Mouse (Mus musculus): ENCODE data around the gene Ap4e1. TPM values are rescaled to one million over a fixed set of nuclear protein-coding genes. Genes with fewer than 3 reads are reported as not detected.
"Not testable (repeated sequence)": the region's sequence is repeated elsewhere in the genome, so short reads cannot be mapped to it uniquely, and the experiment has no call there.

Gene Ap4e1
- total RNA-seq, 2 experiments from 2014 or later: 6.6 to 8.7 TPM

- intact Hi-C loops (cut with DNase I): no loop called here
- no peak for DNase-seq
Measured at GRCm38 (mm10) chr2:127070879-127071278, 62.4 kb downstream of the Ap4e1 start.

GRCm38 (mm10) chr2:127074116-127074515, 65.6 kb downstream of the Ap4e1 start:
- intact Hi-C loops (cut with DNase I): no loop called here
- no peak for DNase-seq

GRCm38 (mm10) chr2:127077611-127078010, 69.1 kb downstream of the Ap4e1 start:
- intact Hi-C loops (cut with DNase I): no loop called here
- DNase-seq: no peak

DNA sequence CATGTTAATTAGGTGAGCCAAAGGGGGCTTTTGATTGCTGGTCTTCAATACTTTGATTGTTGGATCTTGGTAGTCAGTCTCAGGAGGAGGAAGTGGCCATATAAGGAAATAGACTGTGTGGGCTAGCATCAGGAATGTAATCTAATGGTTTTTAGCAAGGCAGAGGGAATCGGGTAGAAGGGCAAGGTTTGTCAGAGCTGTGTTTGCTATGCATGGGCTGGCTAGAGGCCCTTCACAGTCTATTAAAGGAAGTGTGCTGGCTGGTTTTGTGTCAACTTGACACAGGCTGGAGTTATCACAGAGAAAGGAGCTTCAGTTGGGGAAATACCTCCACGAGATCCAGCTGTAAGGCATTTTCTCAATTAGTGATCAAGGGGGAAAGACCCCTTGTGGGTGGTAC, 70.5 kb downstream of the Ap4e1 start:
- DNase-seq; intact Hi-C loops (cut with DNase I): not testable (repeated sequence)

GRCm38 (mm10) chr2:127079881-127080590, 71.5 kb downstream of the Ap4e1 start:
- intact Hi-C loops (cut with DNase I): no loop called here
- no peak for DNase-seq

GRCm38 (mm10) chr2:127080591-127081218, 72.2 kb downstream of the Ap4e1 start:
- intact Hi-C loops (cut with DNase I): no loop called here
- DNase-seq: no peak

- no peak for DNase-seq
- intact Hi-C loops (cut with DNase I): no loop called here
Measured at GRCm38 (mm10) chr2:127086235-127086634, 77.7 kb downstream of the Ap4e1 start.

GRCm38 (mm10) chr2:127090151-127090550, 81.6 kb downstream of the Ap4e1 start:
- intact Hi-C loops (cut with DNase I); DNase-seq: not testable (repeated sequence)

DNA sequence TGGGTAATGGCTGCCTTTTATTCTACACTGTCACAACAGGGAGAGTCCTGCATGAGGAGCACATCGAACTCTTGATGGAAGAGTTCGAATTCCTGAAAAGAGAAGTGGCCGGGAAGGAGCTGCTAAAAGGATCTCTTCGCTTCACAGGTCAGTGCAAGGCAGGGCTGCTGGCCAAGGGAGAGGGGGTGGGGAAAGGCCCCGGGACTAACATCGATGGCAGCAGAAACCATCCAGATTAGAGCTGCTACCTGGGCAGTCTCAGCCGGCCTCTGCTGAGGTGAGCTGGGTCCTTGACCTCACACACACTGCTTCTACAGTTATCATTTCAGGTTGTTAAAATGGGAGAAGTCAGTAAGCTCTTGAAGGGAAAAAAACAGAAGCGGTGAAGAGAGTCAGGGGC, 83.5 kb downstream of the Ap4e1 start:
- DNase-seq: no peak
- intact Hi-C loops (cut with DNase I): no loop called here

DNA sequence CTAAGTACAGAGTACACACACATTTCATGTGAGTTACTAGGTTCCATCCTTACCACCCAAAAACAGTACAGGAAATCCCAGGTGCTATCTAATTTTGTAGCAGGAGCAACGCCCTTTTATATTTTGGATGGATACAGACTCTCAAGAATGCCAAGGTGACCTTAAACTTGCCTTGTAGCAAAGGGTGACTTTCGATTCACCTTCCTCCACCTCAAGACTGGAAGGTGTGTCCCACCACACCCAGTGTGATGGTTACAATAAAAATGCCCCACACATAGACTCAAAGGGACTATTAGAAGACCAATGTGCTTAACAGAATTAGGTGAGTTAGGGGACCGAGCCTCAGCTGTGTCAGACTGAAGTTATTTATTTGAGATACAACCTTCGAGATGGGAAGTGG, 100.5 kb downstream of the Ap4e1 start:
- no peak for DNase-seq
- intact Hi-C loops (cut with DNase I): no loop called here

Small RNA genes lying within 50 kb of the gene (microRNA-seq; reads per million reads assigned to microRNA genes)
- gene Gm24081: 0 reads per million in 2 experiments

Other genes starting within 250 kb of the Ap4e1 start
- gene Usp50, start 225.2 kb upstream of the Ap4e1 start, total RNA-seq (2021): under 1 TPM; 0.32 to 0.33 TPM
- 10 to 100 TPM; 21.7 to 30.7 TPM for gene Trpm7, start 132.5 kb upstream of the Ap4e1 start, total RNA-seq (2021)
- gene Sppl2a, start 75.5 kb upstream of the Ap4e1 start, total RNA-seq (2021): 10 to 100 TPM; 64.2 to 64.3 TPM
- gene Blvra, start 61.9 kb downstream of the Ap4e1 start, total RNA-seq (2021): 10 to 100 TPM; 11.6 to 11.7 TPM
- gene Ncaph, start 125.2 kb downstream of the Ap4e1 start, total RNA-seq (2021): 1 to 10 TPM; 1.5 to 1.8 TPM
- 1 to 10 TPM; 5.2 TPM for gene Itpripl1, start 134.7 kb downstream of the Ap4e1 start, total RNA-seq (2021)
- gene 1810024B03Rik, start 199.6 kb downstream of the Ap4e1 start, total RNA-seq (2021): under 1 TPM; 0.46 to 0.89 TPM
- 10 to 100 TPM; 33.0 to 39.4 TPM for gene Snrnp200, start 199.7 kb downstream of the Ap4e1 start, total RNA-seq (2021)
- gene Ciao1, start 239.1 kb downstream of the Ap4e1 start, total RNA-seq (2021): 10 to 100 TPM; 48.6 to 51.0 TPM
- gene Tmem127, start 239.2 kb downstream of the Ap4e1 start, total RNA-seq (2021): 10 to 100 TPM; 21.0 TPM

Data from gastrocnemius, postnatal 36 days (tissue).